Mouse (Mus musculus) colon, adult 2 months (tissue): Measurements from ENCODE around the gene Slc34a3. TPM values are rescaled to one million over a fixed set of nuclear protein-coding genes. Genes with fewer than 3 reads are reported as not detected.

Experiments used
- polyA plus RNA-seq: library from polyadenylated mRNA; depleted of rRNA; stranded (reverse); fragments of >200 nt; gene quantifications from 2 replicates; pipeline ENCODE4 v1.2.3, GENCODE M21; 2012; rRNA removed

Gene Slc34a3
- 0.06 TPM in 1 of 2 replicates, not detected in the other for polyA plus RNA-seq

GRCm38 (mm10) chr2:25234050-25234449 lies at the start of gene Slc34a3:
Gene Slc34a3, minus strand, starts transcription at chr2:25234364.

GRCm38 (mm10) chr2:25271827-25272511 lies 37.8 kb upstream of the Slc34a3 start, which contains the start of the genes Ssna1 and Anapc2:
Gene Ssna1, minus strand, starts transcription at chr2:25272438.
Gene Anapc2, plus strand, starts transcription at chr2:25272478.

GRCm38 (mm10) chr2:25262291-25262767 lies 28.2 kb upstream of the Slc34a3 start, which contains the start of gene Tprn:
Gene Tprn, plus strand, starts transcription at chr2:25262618.

GRCm38 (mm10) chr2:25255284-25255779 lies 21.2 kb upstream of the Slc34a3 start, which contains the start of gene Tmem203:
Gene Tmem203, plus strand, starts transcription at chr2:25255439.

GRCm38 (mm10) chr2:25246183-25247072 lies 12.3 kb upstream of the Slc34a3 start, which contains the start of gene AL732309.1:
Gene AL732309.1, minus strand, starts transcription at chr2:25246863.

GRCm38 (mm10) chr2:25242101-25242506 lies 7.9 kb upstream of the Slc34a3 start, which contains the start of the genes Rnf208 and Cysrt1:
Gene Rnf208, plus strand, starts transcription at chr2:25242255.
Gene Cysrt1, minus strand, starts transcription at chr2:25242452.

GRCm38 (mm10) chr2:25236614-25237013 lies 2.5 kb upstream of the Slc34a3 start, which contains the start of gene Rnf224:
Gene Rnf224, minus strand, starts transcription at chr2:25236787.

GRCm38 (mm10) chr2:25224492-25224765 lies 9.7 kb downstream of the Slc34a3 start, which contains the start of gene Tubb4b:
Gene Tubb4b, minus strand, starts transcription at chr2:25224702.

GRCm38 (mm10) chr2:25218445-25218844 lies 15.7 kb downstream of the Slc34a3 start, which contains the start of gene Fam166a:
Gene Fam166a, plus strand, starts transcription at chr2:25218745.

GRCm38 (mm10) chr2:25214444-25214843 lies 19.7 kb downstream of the Slc34a3 start, which contains the start of gene Stpg3:
Gene Stpg3, minus strand, starts transcription at chr2:25214637.

GRCm38 (mm10) chr2:25211121-25211670 lies 23.0 kb downstream of the Slc34a3 start, which contains the start of gene Nelfb:
Gene Nelfb, minus strand, starts transcription at chr2:25211489.

GRCm38 (mm10) chr2:25196172-25196954 lies 37.8 kb downstream of the Slc34a3 start, which contains the start of gene Tor4a:
Gene Tor4a, minus strand, starts transcription at chr2:25196886.

GRCm38 (mm10) chr2:25180478-25180903 lies 53.7 kb downstream of the Slc34a3 start, which contains the start of gene Nrarp:
Gene Nrarp, plus strand, starts transcription at chr2:25180758.

Other genes starting within 250 kb of the Slc34a3 start
- 234 and 268 TPM in 2 replicates for gene Nsmf, start 180.0 kb downstream of the Slc34a3 start, polyA plus RNA-seq
- 240 and 325 TPM in 2 replicates for gene Entpd8, start 154.1 kb downstream of the Slc34a3 start, polyA plus RNA-seq
- 82.7 and 117 TPM in 2 replicates for gene Noxa1, start 139.2 kb downstream of the Slc34a3 start, polyA plus RNA-seq
- 38.5 and 40.0 TPM in 2 replicates for gene Nrarp, start 53.6 kb downstream of the Slc34a3 start, polyA plus RNA-seq
- 73.5 and 77.4 TPM in 2 replicates for gene Tor4a, start 37.5 kb downstream of the Slc34a3 start, polyA plus RNA-seq
- gene Nelfb, start 22.9 kb downstream of the Slc34a3 start, polyA plus RNA-seq = 58.5 and 62.9 TPM in 2 replicates
- gene Stpg3, start 19.7 kb downstream of the Slc34a3 start, polyA plus RNA-seq = 0.19 TPM in 1 of 2 replicates, not detected in the other
- 0.10 TPM in 1 of 2 replicates, not detected in the other for gene Fam166a, start 15.6 kb downstream of the Slc34a3 start, polyA plus RNA-seq
- gene Tubb4b, start 9.7 kb downstream of the Slc34a3 start, polyA plus RNA-seq = 680 and 930 TPM in 2 replicates
- gene Rnf224, start 2.4 kb upstream of the Slc34a3 start, polyA plus RNA-seq = not detected in 2 replicates
- gene Rnf208, start 7.9 kb upstream of the Slc34a3 start, polyA plus RNA-seq = 17.8 and 19.3 TPM in 2 replicates
- 0.41 TPM in 1 of 2 replicates, not detected in the other for gene Cysrt1, start 8.1 kb upstream of the Slc34a3 start, polyA plus RNA-seq
- gene AL732309.1, start 12.5 kb upstream of the Slc34a3 start, polyA plus RNA-seq = 26.9 and 28.8 TPM in 2 replicates
- gene Tmem203, start 21.1 kb upstream of the Slc34a3 start, polyA plus RNA-seq = 39.1 and 59.2 TPM in 2 replicates
- gene Tprn, start 28.3 kb upstream of the Slc34a3 start, polyA plus RNA-seq = 194 and 199 TPM in 2 replicates
- gene Ssna1, start 38.1 kb upstream of the Slc34a3 start, polyA plus RNA-seq = 68.4 and 69.1 TPM in 2 replicates
- 80.9 and 85.4 TPM in 2 replicates for gene Anapc2, start 38.1 kb upstream of the Slc34a3 start, polyA plus RNA-seq
- gene Tmem210, start 53.8 kb upstream of the Slc34a3 start, polyA plus RNA-seq = not detected in 2 replicates
- 197 and 281 TPM in 2 replicates for gene Lrrc26, start 55.6 kb upstream of the Slc34a3 start, polyA plus RNA-seq
- gene Grin1, start 84.8 kb upstream of the Slc34a3 start, polyA plus RNA-seq = 1.5 TPM in 2 replicates
- 15.6 and 17.3 TPM in 2 replicates for gene Man1b1, start 98.0 kb upstream of the Slc34a3 start, polyA plus RNA-seq
- gene Dpp7, start 122.0 kb upstream of the Slc34a3 start, polyA plus RNA-seq = 37.3 and 38.5 TPM in 2 replicates
- gene Uap1l1, start 131.3 kb upstream of the Slc34a3 start, polyA plus RNA-seq = 53.2 and 76.3 TPM in 2 replicates
- gene Sapcd2, start 138.0 kb upstream of the Slc34a3 start, polyA plus RNA-seq = 24.4 and 27.1 TPM in 2 replicates
- 66.7 and 73.6 TPM in 2 replicates for gene Entpd2, start 161.5 kb upstream of the Slc34a3 start, polyA plus RNA-seq
- gene Npdc1, start 165.0 kb upstream of the Slc34a3 start, polyA plus RNA-seq = 246 and 266 TPM in 2 replicates
- 0.19 and 0.25 TPM in 2 replicates for gene Fut7, start 188.9 kb upstream of the Slc34a3 start, polyA plus RNA-seq
- 19.3 and 24.9 TPM in 2 replicates for gene Abca2, start 194.3 kb upstream of the Slc34a3 start, polyA plus RNA-seq
- gene Clic3, start 222.5 kb upstream of the Slc34a3 start, polyA plus RNA-seq = 1.6 and 2.1 TPM in 2 replicates
- 66.2 and 79.3 TPM in 2 replicates for gene Paxx, start 226.7 kb upstream of the Slc34a3 start, polyA plus RNA-seq
- gene Ptgds, start 235.7 kb upstream of the Slc34a3 start, polyA plus RNA-seq = 0.21 and 0.37 TPM in 2 replicates